Mouse (Mus musculus) C2C12 (cell line): Measurements from ENCODE around the gene Cyp4f17. TPM values are rescaled to one million over a fixed set of nuclear protein-coding genes. Genes with fewer than 3 reads are reported as not detected.
A peak's percentile ranks its signal among the peaks of the same experiment; 100 is the strongest.
"Not testable (repeated sequence)": the region's sequence is repeated elsewhere in the genome, so short reads cannot be mapped to it uniquely, and the experiment has no call there.

ENCODE experiments used
- H3K27me3 ChIP-seq: one replicate; pipeline ENCODE4 v1.6.1; 2011; ENCODE audit not compliant: control insufficient read depth, insufficient read depth, insufficient read length
- H3K36me3 ChIP-seq: one replicate; pipeline ENCODE4 v1.6.1; 2011; ENCODE audit not compliant: control insufficient read depth, insufficient read depth
- H3K4me3 ChIP-seq: one replicate; pipeline ENCODE4 v1.5.1; 2011; ENCODE audit warnings: mild to moderate bottlenecking, control low read depth; ENCODE audit not compliant: poor library complexity, insufficient read depth, severe bottlenecking
- H3K79me2 ChIP-seq: one replicate; pipeline ENCODE4 v1.6.1; 2011; ENCODE audit not compliant: control insufficient read depth, insufficient read depth
- H3K79me3 ChIP-seq: one replicate; pipeline ENCODE4 v1.6.1; 2011; ENCODE audit warnings: low read depth, control low read depth
- H3ac ChIP-seq: one replicate; pipeline ENCODE3; 2011; ENCODE audit warnings: low read depth; ENCODE audit not compliant: control insufficient read depth, insufficient read length
- CEBPB ChIP-seq: IDR thresholded peaks from one replicate; pipeline ENCODE4 v1.6.1; 2011; ENCODE audit warnings: low read depth, mild to moderate bottlenecking, control low read depth, moderate library complexity
- CTCF ChIP-seq: IDR thresholded peaks from one replicate; pipeline ENCODE4 v1.5.1; 2011; ENCODE audit not compliant: control insufficient read depth, insufficient read depth, insufficient read length
- FOSL1 ChIP-seq: IDR thresholded peaks from one replicate; pipeline ENCODE4 v1.8.0; 2011; ENCODE audit warnings: mild to moderate bottlenecking, low read length; ENCODE audit not compliant: poor library complexity, insufficient read depth, severe bottlenecking
- MAX ChIP-seq: IDR thresholded peaks from one replicate; pipeline ENCODE4 v1.6.1; 2011; ENCODE audit warnings: mild to moderate bottlenecking, control low read depth
- MYOD1 ChIP-seq: IDR thresholded peaks from one replicate; pipeline ENCODE4 v1.6.1; 2011; ENCODE audit warnings: low read depth; ENCODE audit not compliant: control insufficient read depth, insufficient read length
- MYOG ChIP-seq: IDR thresholded peaks from one replicate; pipeline ENCODE4 v1.6.1; 2011; ENCODE audit not compliant: control insufficient read depth, insufficient read length; ENCODE audit errors: extremely low read depth
- USF1 ChIP-seq: IDR thresholded peaks from one replicate; pipeline ENCODE4 v1.6.1; 2011; ENCODE audit warnings: low read depth, mild to moderate bottlenecking, control low read depth, moderate library complexity
- polyA plus RNA-seq: library from polyadenylated mRNA; unstranded; fragments of >200 nt; fragmentation: generic; extraction: Trizol; gene quantifications from one replicate; pipeline ENCODE4 v1.2.1, GENCODE M21; 2012; ENCODE audit warnings: missing spikeins

The Cyp4f17 gene
- polyA plus RNA-seq, 1 experiment, result 1.3 TPM

GRCm38 (mm10) chr17:32494601-32495000 lies 11.2 kb upstream of the Cyp4f17 start:
- H3K79me3 ChIP-seq, result no peaks in the 10 kb centered on the region
- H3K4me3 ChIP-seq, result no peak overlapping the region
- peaks cover 3% of the 10 kb centered on the region for H3K27me3 ChIP-seq
- H3K36me3 ChIP-seq, result no peaks in the 10 kb centered on the region
- TF ChIP-seq CEBPB (no peak), MYOD1 (no peak), USF1 (no peak), FOSL1 (no peak), CTCF (no peak), MYOG (no peak), MAX (no peak)
- H3ac ChIP-seq, result no peak overlapping the region
- no peaks in the 10 kb centered on the region for H3K79me2 ChIP-seq

- not testable (repeated sequence) for H3K79me2 ChIP-seq, H3K79me3 ChIP-seq, H3ac ChIP-seq, H3K36me3 ChIP-seq, H3K27me3 ChIP-seq, H3K4me3 ChIP-seq
Observed at GRCm38 (mm10) chr17:32500511-32500910, 5.3 kb upstream of the Cyp4f17 start.

- H3K27me3 ChIP-seq, result no peaks in the 10 kb centered on the region
- no peaks in the 10 kb centered on the region for H3K36me3 ChIP-seq
- TF ChIP-seq USF1 (no peak), MAX (no peak), CEBPB (no peak), FOSL1 (no peak), CTCF (no peak), MYOG (no peak), MYOD1 (no peak)
- H3ac ChIP-seq, result no peak overlapping the region
- H3K79me3 ChIP-seq, result no peaks in the 10 kb centered on the region
- no peaks in the 10 kb centered on the region for H3K79me2 ChIP-seq
- no peak overlapping the region for H3K4me3 ChIP-seq
Observed at GRCm38 (mm10) chr17:32501051-32501450, 4.8 kb upstream of the Cyp4f17 start.

- Histone ChIP-seq H3K4me3 (no peak overlapping the region), H3K79me2 (no peaks in the 10 kb centered on the region)
- TF ChIP-seq USF1 (no peak), MYOD1 (no peak), MAX (no peak), MYOG (no peak), CTCF (no peak), CEBPB (no peak), FOSL1 (no peak)
Observed at GRCm38 (mm10) chr17:32503111-32503510, 2.7 kb upstream of the Cyp4f17 start.

GRCm38 (mm10) chr17:32506729-32507245 lies 937 bp downstream of the Cyp4f17 start:
- Histone ChIP-seq H3K4me3 (peak overlapping the region; percentile 25), H3ac (peak overlapping the region; percentile 19), H3K27me3 (no peaks in the 10 kb centered on the region), H3K79me2 (no peaks in the 10 kb centered on the region), H3K79me3 (no peaks in the 10 kb centered on the region), H3K36me3 (no peaks in the 10 kb centered on the region)
- TF ChIP-seq CEBPB (no peak), FOSL1 (no peak), CTCF (no peak), MAX (no peak), MYOD1 (no peak)

More at GRCm38 (mm10) chr17:32503111-32503510, 2.7 kb upstream of the Cyp4f17 start:
- H3K36me3 ChIP-seq, result no peaks in the 10 kb centered on the region
- H3K27me3 ChIP-seq, result no peaks in the 10 kb centered on the region
- no peaks in the 10 kb centered on the region for H3K79me3 ChIP-seq
- no peak overlapping the region for H3ac ChIP-seq

GRCm38 (mm10) chr17:32516126-32516525 lies 10.3 kb downstream of the Cyp4f17 start:
- H3K79me3 ChIP-seq, result no peaks in the 10 kb centered on the region
- H3ac ChIP-seq, result no peak overlapping the region
- TF ChIP-seq USF1, result no peak
- TF ChIP-seq MYOD1, result no peak
- TF ChIP-seq CEBPB, result no peak
- no peak for TF ChIP-seq MYOG
- no peak for TF ChIP-seq FOSL1
- TF ChIP-seq MAX, result no peak
- no peak for TF ChIP-seq CTCF
- no peaks in the 10 kb centered on the region for H3K36me3 ChIP-seq
- H3K4me3 ChIP-seq, result no peak overlapping the region
- no peaks in the 10 kb centered on the region for H3K79me2 ChIP-seq
- H3K27me3 ChIP-seq, result no peaks in the 10 kb centered on the region
